Comparison of ENCODE assay signal across 9 mouse cellular contexts in the genomic region with DNA sequence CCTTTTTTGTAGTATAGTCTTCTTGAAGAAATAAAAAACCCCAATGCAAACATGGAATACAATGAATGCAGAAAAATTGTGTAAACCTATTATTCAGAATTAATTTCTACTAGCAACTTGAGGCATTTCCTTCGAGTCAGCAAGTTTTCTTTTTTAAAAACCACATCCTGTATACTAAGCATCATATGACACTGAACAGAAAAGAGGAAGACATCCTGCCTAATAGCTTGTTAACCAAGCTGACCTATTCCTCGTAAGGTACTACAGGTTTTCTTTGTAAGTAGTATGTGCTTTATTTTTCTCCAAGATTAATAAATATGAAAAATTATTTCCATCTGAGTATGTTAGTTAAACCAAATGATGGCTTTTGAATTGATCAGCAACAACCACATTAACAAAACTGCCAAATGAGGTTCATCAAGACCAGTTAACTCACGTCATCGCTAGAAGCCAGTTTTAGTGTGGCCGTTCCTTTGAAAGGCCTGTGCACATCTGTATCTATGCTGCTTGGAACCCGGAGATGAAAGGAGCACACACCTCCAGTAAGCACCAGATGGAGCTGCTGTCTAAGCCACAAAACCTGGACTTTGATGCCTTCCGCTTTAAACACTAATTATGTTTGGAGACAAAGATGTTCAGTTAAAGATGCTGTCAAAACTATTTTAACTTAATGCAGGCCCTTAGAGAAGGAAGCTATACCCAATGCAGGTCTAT.
DNase-seq lines count a peak whose midpoint lies in the region; ATAC-seq and TF ChIP-seq lines count a peak whose summit lies in the region.
"Had no signal": no experiment of that assay in that cellular context is flagged by ENCODE, and none has a peak within 500 bp of the region (broad histone marks: within the 10 kb centered on the region; RNA-seq: fewer than 3 reads in every experiment).

No protein-coding gene starts in this region.

- no peaks in the 10 kb centered on the region; the same call in 1 of the 2 replicates for H3K36me3 ChIP-seq in kidney, embryonic 14.5 days (ENCODE audit: control insufficient read depth, insufficient read depth, low read length)
- peaks cover 0 to 21% of the 10 kb centered on the region in 2 experiments; a peak in 2 of 4 replicates for H3K36me3 ChIP-seq in MEL (ENCODE audit: control insufficient read depth in 1 of 2, insufficient read depth in 2 of 2, low read length in 2 of 2)
- no peaks in the 10 kb centered on the region for H3K36me3 ChIP-seq in heart, postnatal 0 days (replicated peaks; ENCODE audit: control insufficient read depth, insufficient read depth, low read length)

- peak; percentile 26 for DNase-seq in kidney, adult 11 months
- DNase-seq in MEL (ENCODE audit: low read depth, low spot score), result peak; percentile 53
- peak; percentile 60 to 70 for DNase-seq in cerebellum, postnatal 14 days
- DNase-seq in heart, postnatal 0 days (ENCODE audit: low spot score), result peak; percentile 60
- peak; percentile 31 to 50 for DNase-seq in layer of hippocampus, postnatal 14 days (ENCODE audit: low spot score in 2 of 2)

- H3K4me3 ChIP-seq in kidney, embryonic 14.5 days (ENCODE audit: low read length), result no peak overlapping the region
- H3K4me3 ChIP-seq in MEL (ENCODE audit: control insufficient read depth in 1 of 2, insufficient read depth in 1 of 2, low read depth in 2 of 2, low read length in 2 of 2), result no peak overlapping the region
- no peak overlapping the region for H3K4me3 ChIP-seq in heart, postnatal 0 days (ENCODE audit: low read depth, low read length)
- H3K4me3 ChIP-seq: lung, embryonic 15.5 days had no signal

- H3K9ac ChIP-seq in kidney, embryonic 14.5 days (ENCODE audit: low read depth, low read length), result no peak overlapping the region
- H3K9ac ChIP-seq in MEL (ENCODE audit: control insufficient read depth, low read depth, low read length, poor library complexity, severe bottlenecking), result no peak overlapping the region
- H3K9ac ChIP-seq in heart, postnatal 0 days (replicated peaks; ENCODE audit: low read depth, low read length), result no peak overlapping the region
- H3K9ac ChIP-seq: lung, embryonic 15.5 days had no signal

- H3K27me3 ChIP-seq in kidney, embryonic 14.5 days (ENCODE audit: control insufficient read depth, insufficient read depth, low read length), result no peaks in the 10 kb centered on the region
- H3K27me3 ChIP-seq in MEL (ENCODE audit: control insufficient read depth in 1 of 2, insufficient read depth in 2 of 2, low read length in 2 of 2), result no peaks in the 10 kb centered on the region
- H3K27me3 ChIP-seq in heart, postnatal 0 days (ENCODE audit: control insufficient read depth, insufficient read depth, low read length), result no peaks in the 10 kb centered on the region
- H3K27me3 ChIP-seq: lung, embryonic 15.5 days had no signal

- H3K4me2 ChIP-seq in kidney, embryonic 14.5 days (replicated peaks; ENCODE audit: low read depth, low read length), result no peak overlapping the region
- 0 out of 2 replicates have a peak overlapping the region, but pooled peaks have one; percentile 8 for H3K4me2 ChIP-seq in heart, postnatal 0 days (ENCODE audit: low read depth, low read length)
- H3K4me2 ChIP-seq: lung, embryonic 15.5 days had no signal

- H3K4me1 ChIP-seq in kidney, embryonic 14.5 days (ENCODE audit: control insufficient read depth, insufficient read depth, low read length), result no peaks in the 10 kb centered on the region
- peaks cover 11% of the 10 kb centered on the region in 2 experiments for H3K4me1 ChIP-seq in MEL (ENCODE audit: control insufficient read depth in 1 of 2, insufficient read depth in 2 of 2, low read length in 2 of 2)
- peaks cover 27% of the 10 kb centered on the region; the same call in 1 of the 2 replicates for H3K4me1 ChIP-seq in heart, postnatal 0 days (ENCODE audit: control insufficient read depth, insufficient read depth)

- peaks cover 6% of the 10 kb centered on the region for H3K9me3 ChIP-seq in kidney, embryonic 14.5 days (ENCODE audit: control insufficient read depth, low read length)
- no peaks in the 10 kb centered on the region for H3K9me3 ChIP-seq in MEL (replicated peaks; ENCODE audit: insufficient read depth, low read length)
- H3K9me3 ChIP-seq in heart, postnatal 0 days (replicated peaks; ENCODE audit: control insufficient read depth, low read length), result peaks cover 6% of the 10 kb centered on the region

- 49% methylated on average over 7 of the region's 7 CpGs for WGBS in kidney, embryonic 14.5 days
- 42% methylated on average over 7 of the region's 7 CpGs for WGBS in heart, postnatal 0 days

- no peak overlapping the region for H3K27ac ChIP-seq in kidney, embryonic 14.5 days (ENCODE audit: low read depth, low read length)
- no peak overlapping the region for H3K27ac ChIP-seq in MEL (ENCODE audit: control insufficient read depth, low read depth, low read length)
- H3K27ac ChIP-seq in heart, postnatal 0 days (ENCODE audit: low read depth), result peak overlapping the region; percentile 4; the same call in 1 of the 2 replicates
- H3K27ac ChIP-seq: lung, embryonic 15.5 days had no signal

- TF ChIP-seq CTCF in MEL (IDR thresholded peaks at IDR 0.05 in 2 of 3, conservative IDR thresholded peaks at IDR 0.05 in 1 of 3; ENCODE audit: control insufficient read depth in 1 of 3, insufficient read depth in 1 of 3, low read depth in 2 of 3, low read length in 3 of 3, poor library complexity in 1 of 3, severe bottlenecking in 1 of 3), result peak in 2 of 3 experiments; percentile 18 to 36; a peak in 2 of 6 replicates
- peak; percentile 84 for TF ChIP-seq CTCF in heart, postnatal 0 days (IDR thresholded peaks at IDR 0.05; ENCODE audit: low read depth)

- no peaks in the 10 kb centered on the region for H3K79me2 ChIP-seq in MEL (ENCODE audit: control insufficient read depth, insufficient read depth, low read length, poor library complexity)

- TF ChIP-seq EP300 in MEL (IDR thresholded peaks at IDR 0.05; ENCODE audit: low read depth in 1 of 2, low read length in 2 of 2), result peak in 1 of 2 experiments; percentile 39; a peak in 1 of 4 replicates
- no peak for TF ChIP-seq EP300 in heart, postnatal 0 days (IDR thresholded peaks at IDR 0.05; ENCODE audit: low read depth)

- ATAC-seq in kidney, embryonic 14.5 days (ENCODE audit: low FRiP score, low TSS enrichment), result no peak
- ATAC-seq in heart, postnatal 0 days (ENCODE audit: insufficient read depth, low read depth), result peak; percentile 50; the same call in 1 of the 2 replicates
- ATAC-seq in monocyte, adult 5-6 weeks (replicated peaks; ENCODE audit: insufficient number of reproducible peaks, low FRiP score, low TSS enrichment, poor library complexity, severe bottlenecking), result peak; percentile 74
- no peak for ATAC-seq in erythroblast, adult 5-6 weeks (replicated peaks; ENCODE audit: low FRiP score, poor library complexity, severe bottlenecking)

- TF ChIP-seq POLR2A in MEL (IDR thresholded peaks at IDR 0.05; ENCODE audit: control insufficient read depth in 1 of 2, insufficient read depth in 1 of 2, low read depth in 1 of 2, low read length in 2 of 2, poor library complexity in 1 of 2), result no peak

- peak; percentile 41 for TF ChIP-seq RAD21 in MEL (IDR thresholded peaks at IDR 0.05; ENCODE audit: low read depth, low read length)

TF ChIP-seq in MEL, 35 proteins besides CTCF, POLR2A, EP300 and RAD21:
- TF ChIP-seq JUND (IDR thresholded peaks at IDR 0.05; ENCODE audit: low read depth, low read length) (no peak), ETS1 (IDR thresholded peaks at IDR 0.05; ENCODE audit: low read depth, low read length) (peak; percentile 48; the same call in 1 of the 2 replicates), USF1 (IDR thresholded peaks at IDR 0.05; ENCODE audit: low read depth, low read length) (peak; percentile 70), MAFK (IDR thresholded peaks at IDR 0.05; ENCODE audit: borderline replicate concordance, low read depth, low read length) (peak; percentile 82), ZC3H11A (IDR thresholded peaks at IDR 0.05; ENCODE audit: low read depth, low read length) (peak; percentile 15; the same call in 1 of the 2 replicates), SMC3 (IDR thresholded peaks at IDR 0.05; ENCODE audit: low read depth, low read length) (peak; percentile 34)
TF ChIP-seq in MEL: peak in this region for 5.

Comparison
In these comparisons a context has a peak if more than half of its experiments do, and no peak if none do; other contexts are left out.
1. ATAC-seq: peak in heart, postnatal 0 days (single experiment) and monocyte, adult 5-6 weeks (single experiment); none in kidney, embryonic 14.5 days (single experiment) and erythroblast, adult 5-6 weeks (single experiment).
2. Peak in every context shown above with its lines, with median percentiles within 50 percentile points of each other: DNase-seq.